Mouse (Mus musculus): ENCODE results near the gene Sft2d1.
"Not testable (repeated sequence)": the region's sequence is repeated elsewhere in the genome, so short reads cannot be mapped to it uniquely, and the experiment has no call there.

Gene Sft2d1

GRCm38 (mm10) chr17:8302772-8303438 lies 8.0 kb upstream of the Sft2d1 start:
- no peak for DNase-seq (ENCODE audit: low read depth, low spot score)

GRCm38 (mm10) chr17:8303671-8304070 lies 7.2 kb upstream of the Sft2d1 start:
- DNase-seq (ENCODE audit: low read depth, low spot score) = no peak

GRCm38 (mm10) chr17:8305801-8306200 lies 5.1 kb upstream of the Sft2d1 start:
- DNase-seq (ENCODE audit: low read depth, low spot score) = no peak

- no peak for DNase-seq (ENCODE audit: low read depth, low spot score)
Observed at GRCm38 (mm10) chr17:8311751-8312150, 849 bp downstream of the Sft2d1 start.

- no peak for DNase-seq (ENCODE audit: low read depth, low spot score)
Observed at GRCm38 (mm10) chr17:8313976-8314375, 3.1 kb downstream of the Sft2d1 start.

GRCm38 (mm10) chr17:8316251-8316650 lies 5.3 kb downstream of the Sft2d1 start:
- DNase-seq (ENCODE audit: low read depth, low spot score) = no peak

- not testable (repeated sequence) for DNase-seq (ENCODE audit: low read depth, low spot score)
Observed at GRCm38 (mm10) chr17:8326877-8327276, 16.0 kb downstream of the Sft2d1 start.

- no peak for DNase-seq (ENCODE audit: low read depth, low spot score)
Observed at GRCm38 (mm10) chr17:8328511-8329174, 17.7 kb downstream of the Sft2d1 start.

- DNase-seq (ENCODE audit: low read depth, low spot score) = no peak
Observed at GRCm38 (mm10) chr17:8330602-8331001, 19.7 kb downstream of the Sft2d1 start.

- DNase-seq (ENCODE audit: low read depth, low spot score) = not testable (repeated sequence)
Observed at GRCm38 (mm10) chr17:8337159-8337558, 26.3 kb downstream of the Sft2d1 start, which contains the start of gene Prr18. Gene Prr18, plus strand, starts transcription at chr17:8337459.

- no peak for DNase-seq (ENCODE audit: low read depth, low spot score)
Observed at GRCm38 (mm10) chr17:8339666-8340374, 28.9 kb downstream of the Sft2d1 start.

- no peak for DNase-seq (ENCODE audit: low read depth, low spot score)
Observed at GRCm38 (mm10) chr17:8340407-8341359, 29.8 kb downstream of the Sft2d1 start.

- DNase-seq (ENCODE audit: low read depth, low spot score) = no peak
Observed at GRCm38 (mm10) chr17:8341360-8341963, 30.6 kb downstream of the Sft2d1 start.

GRCm38 (mm10) chr17:8342706-8343105 lies 31.8 kb downstream of the Sft2d1 start:
- no peak for DNase-seq (ENCODE audit: low read depth, low spot score)

- DNase-seq (ENCODE audit: low read depth, low spot score) = no peak
Observed at GRCm38 (mm10) chr17:8343416-8343815, 32.5 kb downstream of the Sft2d1 start.

- DNase-seq (ENCODE audit: low read depth, low spot score) = no peak
Observed at GRCm38 (mm10) chr17:8347765-8348285, 36.9 kb downstream of the Sft2d1 start.

- DNase-seq (ENCODE audit: low read depth, low spot score) = no peak
Observed at GRCm38 (mm10) chr17:8348941-8349340, 38.0 kb downstream of the Sft2d1 start.

- no peak for DNase-seq (ENCODE audit: low read depth, low spot score)
Observed at GRCm38 (mm10) chr17:8351088-8351487, 40.2 kb downstream of the Sft2d1 start.

GRCm38 (mm10) chr17:8355692-8356091 lies 44.8 kb downstream of the Sft2d1 start, which contains the start of gene T2:
Gene T2, plus strand, starts transcription at chr17:8355992.
- DNase-seq (ENCODE audit: low read depth, low spot score) = no peak

- no peak for DNase-seq (ENCODE audit: low read depth, low spot score)
Observed at GRCm38 (mm10) chr17:8357498-8357897, 46.6 kb downstream of the Sft2d1 start.

GRCm38 (mm10) chr17:8360876-8361275 lies 50.0 kb downstream of the Sft2d1 start:
- DNase-seq (ENCODE audit: low read depth, low spot score) = no peak

Data from skeletal muscle tissue, adult 2 months (tissue).